Mouse (Mus musculus): ENCODE measurements at regions not wholly inside any gene's neighbourhood (a gene's known extent, or its start where the extent isn't known, plus 50 kb on each side); places are given as distances from the start of the nearest gene placed in this dataset.

GRCm38 (mm10) chr13:31194971-31195370 lies 221.0 kb downstream of the Gm5447 start:
- H3ac ChIP-seq (ENCODE audit: control insufficient read depth, insufficient read length), result no peak overlapping the region
- no peak overlapping the region for H3K4me3 ChIP-seq
- H3K36me3 ChIP-seq (ENCODE audit: control insufficient read depth, insufficient read depth), result no peaks in the 10 kb centered on the region
- H3K79me2 ChIP-seq (ENCODE audit: control insufficient read depth, insufficient read depth), result no peaks in the 10 kb centered on the region
- no peaks in the 10 kb centered on the region for H3K27me3 ChIP-seq (ENCODE audit: control insufficient read depth, insufficient read depth, insufficient read length)
- no peak overlapping the region for H3K4me2 ChIP-seq (ENCODE audit: low read depth)
- TF ChIP-seq USF1 (IDR thresholded peaks at IDR 0.05; ENCODE audit: low read depth) (no peak), TCF3 (IDR thresholded peaks at IDR 0.05; ENCODE audit: insufficient read length, low read depth) (no peak), POLR2AphosphoS2 (IDR thresholded peaks at IDR 0.05; ENCODE audit: insufficient read length, low read depth) (no peak)

GRCm38 (mm10) chr13:31196546-31196945 lies 222.5 kb downstream of the Gm5447 start:
- Histone ChIP-seq H3K4me2 (ENCODE audit: low read depth) (no peak overlapping the region), H3K4me3 (no peak overlapping the region), H3K27me3 (ENCODE audit: control insufficient read depth, insufficient read depth, insufficient read length) (no peaks in the 10 kb centered on the region), H3ac (ENCODE audit: control insufficient read depth, insufficient read length) (no peak overlapping the region), H3K36me3 (ENCODE audit: control insufficient read depth, insufficient read depth) (no peaks in the 10 kb centered on the region), H3K79me2 (ENCODE audit: control insufficient read depth, insufficient read depth) (no peaks in the 10 kb centered on the region)
- TF ChIP-seq REST (IDR thresholded peaks at IDR 0.05; ENCODE audit: insufficient read depth, insufficient read length) (no peak), E2F4 (IDR thresholded peaks at IDR 0.05; ENCODE audit: insufficient read depth) (no peak), MYOD1 (IDR thresholded peaks at IDR 0.05; ENCODE audit: control insufficient read depth in 1 of 3, insufficient read length in 2 of 3, low read depth in 2 of 3) (no peak)

DNA sequence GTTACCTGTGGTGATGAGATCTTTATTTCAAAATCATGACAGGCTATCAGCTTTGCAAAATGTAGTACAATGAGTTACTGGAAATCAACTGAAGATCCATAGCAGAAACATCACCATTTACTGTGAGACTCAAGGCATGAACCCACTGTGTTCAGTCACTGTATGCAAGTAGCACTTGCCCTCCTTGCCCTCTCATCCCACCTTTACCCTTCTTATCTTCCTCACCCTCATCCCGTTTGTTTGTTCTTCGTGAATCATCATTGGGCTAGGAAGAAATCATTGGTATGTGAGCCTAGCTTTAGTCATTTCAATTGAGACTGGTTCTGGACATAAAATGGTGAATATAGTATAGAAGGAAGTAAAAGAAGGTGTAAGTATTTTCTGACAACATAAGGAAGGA lies 223.6 kb downstream of the Gm5447 start:
- no peak overlapping the region for H3ac ChIP-seq (ENCODE audit: control insufficient read depth, insufficient read length)
- H3K4me2 ChIP-seq (ENCODE audit: low read depth), result no peak overlapping the region
- TF ChIP-seq REST (IDR thresholded peaks at IDR 0.05; ENCODE audit: insufficient read depth, insufficient read length) (no peak), CEBPB (IDR thresholded peaks at IDR 0.05; ENCODE audit: insufficient read depth, poor library complexity, severe bottlenecking) (no peak), SRF (IDR thresholded peaks at IDR 0.05; ENCODE audit: control insufficient read depth, insufficient read length, low read depth) (no peak), TCF3 (IDR thresholded peaks at IDR 0.05; ENCODE audit: insufficient read length, low read depth) (no peak), POLR2A (IDR thresholded peaks at IDR 0.05; ENCODE audit: insufficient read length, low read depth) (no peak), MYOG (IDR thresholded peaks at IDR 0.05; ENCODE audit: control insufficient read depth in 1 of 3, insufficient read depth in 1 of 3, insufficient read length in 2 of 3, low read depth in 2 of 3) (no peak), MAX (IDR thresholded peaks at IDR 0.05; ENCODE audit: low read depth) (no peak), POLR2AphosphoS2 (IDR thresholded peaks at IDR 0.05; ENCODE audit: insufficient read length, low read depth) (no peak), USF1 (IDR thresholded peaks at IDR 0.05; ENCODE audit: low read depth) (no peak), E2F4 (IDR thresholded peaks at IDR 0.05; ENCODE audit: insufficient read depth) (no peak), MYOD1 (IDR thresholded peaks at IDR 0.05; ENCODE audit: control insufficient read depth in 1 of 3, insufficient read length in 2 of 3, low read depth in 2 of 3) (no peak), TCF12 (IDR thresholded peaks at IDR 0.05; ENCODE audit: insufficient read depth, poor library complexity, severe bottlenecking) (no peak)
- H3K4me3 ChIP-seq, result no peak overlapping the region
- H3K36me3 ChIP-seq (ENCODE audit: control insufficient read depth, insufficient read depth), result no peaks in the 10 kb centered on the region
- H3K79me2 ChIP-seq (ENCODE audit: control insufficient read depth, insufficient read depth), result no peaks in the 10 kb centered on the region
- H3K27me3 ChIP-seq (ENCODE audit: control insufficient read depth, insufficient read depth, insufficient read length), result no peaks in the 10 kb centered on the region

DNA sequence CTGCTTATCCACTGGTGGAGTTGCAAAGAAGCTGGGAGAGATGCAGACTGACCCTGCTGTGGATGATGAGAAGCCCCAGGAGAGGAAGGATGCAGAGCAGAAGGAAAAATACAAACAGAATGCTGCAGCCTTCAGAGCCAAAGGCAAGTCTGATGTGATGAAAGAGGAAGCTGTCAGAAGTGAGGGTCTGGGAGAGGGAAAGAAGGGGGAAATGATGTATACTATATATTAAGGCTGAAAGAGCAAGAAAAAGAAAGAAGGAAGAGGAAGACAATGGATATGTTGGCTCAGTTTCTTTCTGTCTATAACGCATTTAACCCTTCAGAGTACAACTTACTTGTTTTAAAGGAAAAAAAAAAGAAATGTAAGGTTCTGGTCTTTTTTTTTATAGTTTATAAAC lies 225.4 kb downstream of the Gm5447 start:
- Histone ChIP-seq H3ac (ENCODE audit: control insufficient read depth, insufficient read length) (no peak overlapping the region), H3K27me3 (ENCODE audit: control insufficient read depth, insufficient read depth, insufficient read length) (no peaks in the 10 kb centered on the region), H3K79me2 (ENCODE audit: control insufficient read depth, insufficient read depth) (no peaks in the 10 kb centered on the region), H3K4me3 (no peak overlapping the region), H3K36me3 (ENCODE audit: control insufficient read depth, insufficient read depth) (no peaks in the 10 kb centered on the region), H3K4me2 (ENCODE audit: low read depth) (no peak overlapping the region)
- TF ChIP-seq USF1 (IDR thresholded peaks at IDR 0.05; ENCODE audit: low read depth) (no peak), MYOD1 (IDR thresholded peaks at IDR 0.05; ENCODE audit: control insufficient read depth in 1 of 3, insufficient read length in 2 of 3, low read depth in 2 of 3) (no peak)

GRCm38 (mm10) chr13:31204068-31204467 lies 230.1 kb downstream of the Gm5447 start:
- H3K79me2 ChIP-seq (ENCODE audit: control insufficient read depth, insufficient read depth), result no peaks in the 10 kb centered on the region
- TF ChIP-seq MYOG (IDR thresholded peaks at IDR 0.05; ENCODE audit: control insufficient read depth in 1 of 3, insufficient read depth in 1 of 3, insufficient read length in 2 of 3, low read depth in 2 of 3) (peak; percentile 25 to 80 (median 71)), E2F4 (IDR thresholded peaks at IDR 0.05; ENCODE audit: insufficient read depth) (no peak), TCF3 (IDR thresholded peaks at IDR 0.05; ENCODE audit: insufficient read length, low read depth) (peak; percentile 32), POLR2A (IDR thresholded peaks at IDR 0.05; ENCODE audit: insufficient read length, low read depth) (no peak), MYOD1 (IDR thresholded peaks at IDR 0.05; ENCODE audit: control insufficient read depth in 1 of 3, insufficient read length in 2 of 3, low read depth in 2 of 3) (peak in 2 of 3 experiments; percentile 73 to 82), CEBPB (IDR thresholded peaks at IDR 0.05; ENCODE audit: insufficient read depth, poor library complexity, severe bottlenecking) (no peak), USF1 (IDR thresholded peaks at IDR 0.05; ENCODE audit: low read depth) (no peak), TCF12 (IDR thresholded peaks at IDR 0.05; ENCODE audit: insufficient read depth, poor library complexity, severe bottlenecking) (no peak)

GRCm38 (mm10) chr13:31206381-31206780 lies 232.4 kb downstream of the Gm5447 start:
- no peaks in the 10 kb centered on the region for H3K79me2 ChIP-seq (ENCODE audit: control insufficient read depth, insufficient read depth)
- no peak overlapping the region for H3K4me2 ChIP-seq (ENCODE audit: low read depth)
- no peak overlapping the region for H3ac ChIP-seq (ENCODE audit: control insufficient read depth, insufficient read length)
- H3K36me3 ChIP-seq (ENCODE audit: control insufficient read depth, insufficient read depth), result no peaks in the 10 kb centered on the region
- no peaks in the 10 kb centered on the region for H3K27me3 ChIP-seq (ENCODE audit: control insufficient read depth, insufficient read depth, insufficient read length)
- H3K4me3 ChIP-seq, result no peak overlapping the region
- TF ChIP-seq USF1 (IDR thresholded peaks at IDR 0.05; ENCODE audit: low read depth) (no peak), TCF3 (IDR thresholded peaks at IDR 0.05; ENCODE audit: insufficient read length, low read depth) (no peak), POLR2AphosphoS2 (IDR thresholded peaks at IDR 0.05; ENCODE audit: insufficient read length, low read depth) (no peak), CEBPB (IDR thresholded peaks at IDR 0.05; ENCODE audit: insufficient read depth, poor library complexity, severe bottlenecking) (no peak), MAX (IDR thresholded peaks at IDR 0.05; ENCODE audit: low read depth) (no peak), MYOD1 (IDR thresholded peaks at IDR 0.05; ENCODE audit: control insufficient read depth in 1 of 3, insufficient read length in 2 of 3, low read depth in 2 of 3) (no peak), E2F4 (IDR thresholded peaks at IDR 0.05; ENCODE audit: insufficient read depth) (no peak), SRF (IDR thresholded peaks at IDR 0.05; ENCODE audit: control insufficient read depth, insufficient read length, low read depth) (no peak), TCF12 (IDR thresholded peaks at IDR 0.05; ENCODE audit: insufficient read depth, poor library complexity, severe bottlenecking) (no peak), POLR2A (IDR thresholded peaks at IDR 0.05; ENCODE audit: insufficient read length, low read depth) (no peak), MYOG (IDR thresholded peaks at IDR 0.05; ENCODE audit: control insufficient read depth in 1 of 3, insufficient read depth in 1 of 3, insufficient read length in 2 of 3, low read depth in 2 of 3) (no peak), REST (IDR thresholded peaks at IDR 0.05; ENCODE audit: insufficient read depth, insufficient read length) (no peak)

More at GRCm38 (mm10) chr13:31204068-31204467, 230.1 kb downstream of the Gm5447 start:
- Histone ChIP-seq H3K4me2 (ENCODE audit: low read depth) (peak overlapping the region; percentile 5), H3ac (ENCODE audit: control insufficient read depth, insufficient read length) (no peak overlapping the region), H3K4me3 (no peak overlapping the region), H3K27me3 (ENCODE audit: control insufficient read depth, insufficient read depth, insufficient read length) (no peaks in the 10 kb centered on the region), H3K36me3 (ENCODE audit: control insufficient read depth, insufficient read depth) (no peaks in the 10 kb centered on the region)

All from myocyte (in vitro differentiated cells).